Mouse (Mus musculus) forebrain, embryonic 16.5 days (tissue): ENCODE measurements around the gene C77080. TPM values are rescaled to one million over a fixed set of nuclear protein-coding genes. Genes with fewer than 3 reads are reported as not detected.
"Not testable (repeated sequence)": the region's sequence is repeated elsewhere in the genome, so short reads cannot be mapped to it uniquely, and the experiment has no call there.

Experiments
- ATAC-seq: fragments of 200-750 bp; cut with Nextera tagmentation; 2 replicates; pipeline ENCODE4 v1.8.0; 2017; ENCODE audit warnings: mild to moderate bottlenecking, moderate library complexity
- H3K27ac ChIP-seq: fragments of 300-500 bp; sonication (generic); 2 replicates; pipeline ENCODE4 v1.5.1; 2014; ENCODE audit warnings: low read length, control low read depth
- H3K27me3 ChIP-seq: fragments of 300-500 bp; sonication (generic); replicated peaks from 2 replicates; pipeline ENCODE4 v1.6.1; 2014; ENCODE audit warnings: low read length; ENCODE audit not compliant: control insufficient read depth, insufficient read depth
- H3K36me3 ChIP-seq: fragments of 300-500 bp; sonication (generic); 2 replicates; pipeline ENCODE4 v1.6.1; 2014; ENCODE audit not compliant: control insufficient read depth, insufficient read depth
- H3K4me1 ChIP-seq: fragments of 300-500 bp; sonication (generic); replicated peaks from 2 replicates; pipeline ENCODE4 v1.6.1; 2014; ENCODE audit warnings: low read length; ENCODE audit not compliant: control insufficient read depth, insufficient read depth
- H3K4me2 ChIP-seq: fragments of 300-500 bp; sonication (generic); 2 replicates; pipeline ENCODE4 v1.6.1; 2014; ENCODE audit warnings: mild to moderate bottlenecking, low read length, control low read depth
- H3K4me3 ChIP-seq: fragments of 300-500 bp; sonication (generic); replicated peaks from 2 replicates; pipeline ENCODE4 v1.5.1; 2014; ENCODE audit warnings: mild to moderate bottlenecking, low read length, control low read depth
- H3K9ac ChIP-seq: fragments of 300-500 bp; sonication (generic); replicated peaks from 2 replicates; pipeline ENCODE4 v1.6.1; 2014; ENCODE audit warnings: low read depth, low read length, control low read depth
- H3K9me3 ChIP-seq: fragments of 300-500 bp; sonication (generic); 2 replicates; pipeline ENCODE4 v1.6.1; 2016; ENCODE audit warnings: low read length; ENCODE audit not compliant: control insufficient read depth
- WGBS: fragments of 180-500 bp; shearing (Covaris S2); extraction: QIAGEN DNeasy Blood & Tissue Kit; methylation state at CpG from one replicate; pipeline ENCODE4 v1.1.7; 2014; 5-methylcytosine and 5-hydroxymethylcytosine counted together
- polyA plus RNA-seq: library from polyadenylated mRNA; unstranded; fragments of >200 nt; fragmentation: Nextera tagmentation; extraction: Ambion mirVana; gene quantifications from 2 replicates; pipeline ENCODE4 v1.2.1, GENCODE M21; 2015

Gene C77080
- polyA plus RNA-seq, 1 experiment from 2014 or later, result 4.7 TPM

GRCm38 (mm10) chr4:129219198-129219597, 42.0 kb downstream of the C77080 start:
- no peak overlapping the region for H3K27ac ChIP-seq
- H3K36me3 ChIP-seq, result peaks cover 27% of the 10 kb centered on the region
- no peaks in the 10 kb centered on the region for H3K27me3 ChIP-seq
- H3K9me3 ChIP-seq, result no peaks in the 10 kb centered on the region
- H3K4me1 ChIP-seq, result peaks cover 8% of the 10 kb centered on the region
- ATAC-seq, result no peak
- H3K9ac ChIP-seq, result no peak overlapping the region
- H3K4me2 ChIP-seq, result no peak overlapping the region
- WGBS, result 84% methylated on average over 10 of the region's 10 CpGs
- H3K4me3 ChIP-seq, result no peak overlapping the region

- peaks cover 6% of the 10 kb centered on the region for H3K4me1 ChIP-seq
- no peak overlapping the region for H3K27ac ChIP-seq
- ATAC-seq, result no peak
- H3K27me3 ChIP-seq, result no peaks in the 10 kb centered on the region
- H3K4me3 ChIP-seq, result no peak overlapping the region
- H3K36me3 ChIP-seq, result peaks cover 27% of the 10 kb centered on the region
- H3K4me2 ChIP-seq, result no peak overlapping the region
- no peak overlapping the region for H3K9ac ChIP-seq
- WGBS, result 79% methylated on average over 7 of the region's 7 CpGs
- no peaks in the 10 kb centered on the region for H3K9me3 ChIP-seq
These were observed 42.5 kb downstream of the C77080 start for GRCm38 (mm10) chr4:129218569-129219175.

- H3K4me2 ChIP-seq, H3K4me1 ChIP-seq, H3K4me3 ChIP-seq, H3K9me3 ChIP-seq, H3K27me3 ChIP-seq, H3K27ac ChIP-seq, H3K9ac ChIP-seq, ATAC-seq: not testable (repeated sequence)
- WGBS, result 72% methylated on average over 3 of the region's 3 CpGs
- peaks cover 41% of the 10 kb centered on the region for H3K36me3 ChIP-seq
These were observed 48.7 kb downstream of the C77080 start for GRCm38 (mm10) chr4:129212486-129212885.

GRCm38 (mm10) chr4:129211461-129211860, 49.7 kb downstream of the C77080 start:
- H3K27ac ChIP-seq, result no peak overlapping the region
- no peaks in the 10 kb centered on the region for H3K9me3 ChIP-seq
- no peak overlapping the region for H3K4me3 ChIP-seq
- no peak for ATAC-seq
- no peak overlapping the region for H3K4me2 ChIP-seq
- H3K36me3 ChIP-seq, result peaks cover 42% of the 10 kb centered on the region
- 73% methylated on average over 4 of the region's 4 CpGs for WGBS
- H3K9ac ChIP-seq, result no peak overlapping the region
- no peaks in the 10 kb centered on the region for H3K4me1 ChIP-seq
- H3K27me3 ChIP-seq, result no peaks in the 10 kb centered on the region

GRCm38 (mm10) chr4:129209504-129209903, 51.7 kb downstream of the C77080 start:
- H3K4me2 ChIP-seq, result no peak overlapping the region
- H3K4me1 ChIP-seq, result no peaks in the 10 kb centered on the region
- H3K36me3 ChIP-seq, result peaks cover 40% of the 10 kb centered on the region
- H3K4me3 ChIP-seq, result no peak overlapping the region
- WGBS, result 46% methylated on average over 7 of the region's 7 CpGs
- H3K9ac ChIP-seq, result no peak overlapping the region
- no peaks in the 10 kb centered on the region for H3K27me3 ChIP-seq
- H3K9me3 ChIP-seq, result no peaks in the 10 kb centered on the region
- H3K27ac ChIP-seq, result no peak overlapping the region
- no peak for ATAC-seq

- H3K27me3 ChIP-seq, result no peaks in the 10 kb centered on the region
- 96% methylated on average over 8 of the region's 8 CpGs for WGBS
- H3K9me3 ChIP-seq, result no peaks in the 10 kb centered on the region
- no peak overlapping the region for H3K4me2 ChIP-seq
- H3K27ac ChIP-seq, result no peak overlapping the region
- no peak overlapping the region for H3K9ac ChIP-seq
- peaks cover 45% of the 10 kb centered on the region for H3K36me3 ChIP-seq
- H3K4me1 ChIP-seq, result no peaks in the 10 kb centered on the region
- no peak overlapping the region for H3K4me3 ChIP-seq
- no peak for ATAC-seq
These were observed 54.4 kb downstream of the C77080 start for GRCm38 (mm10) chr4:129206792-129207191.

GRCm38 (mm10) chr4:129204655-129205054, 56.5 kb downstream of the C77080 start:
- Histone ChIP-seq H3K4me1 (no peaks in the 10 kb centered on the region), H3K36me3 (peaks cover 42% of the 10 kb centered on the region), H3K9me3 (no peaks in the 10 kb centered on the region), H3K27ac (no peak overlapping the region), H3K27me3 (no peaks in the 10 kb centered on the region), H3K4me2 (no peak overlapping the region), H3K4me3 (no peak overlapping the region), H3K9ac (no peak overlapping the region)
- 89% methylated on average over 10 of the region's 10 CpGs for WGBS
- ATAC-seq, result no peak

GRCm38 (mm10) chr4:129197514-129197913, 63.7 kb downstream of the C77080 start:
- 98% methylated on average over 6 of the region's 6 CpGs for WGBS
- Histone ChIP-seq H3K4me3 (no peak overlapping the region), H3K36me3 (peaks cover 28% of the 10 kb centered on the region), H3K9me3 (no peaks in the 10 kb centered on the region), H3K4me1 (no peaks in the 10 kb centered on the region), H3K27ac (no peak overlapping the region), H3K27me3 (no peaks in the 10 kb centered on the region), H3K9ac (no peak overlapping the region), H3K4me2 (no peak overlapping the region)
- no peak for ATAC-seq

- Histone ChIP-seq H3K27ac (no peak overlapping the region), H3K4me1 (peaks cover 14% of the 10 kb centered on the region), H3K4me3 (no peak overlapping the region), H3K9me3 (no peaks in the 10 kb centered on the region), H3K36me3 (peaks cover 16% of the 10 kb centered on the region), H3K4me2 (no peak overlapping the region), H3K9ac (no peak overlapping the region), H3K27me3 (no peaks in the 10 kb centered on the region)
- no peak for ATAC-seq
- 100% methylated on average over 1 of the region's 1 CpGs for WGBS
These were observed 66.9 kb downstream of the C77080 start for GRCm38 (mm10) chr4:129194280-129194679.

GRCm38 (mm10) chr4:129191691-129192090, 69.5 kb downstream of the C77080 start:
- H3K27ac ChIP-seq, result no peak overlapping the region
- WGBS, result 74% methylated on average over 5 of the region's 5 CpGs
- H3K36me3 ChIP-seq, result peaks cover 3% of the 10 kb centered on the region
- H3K4me3 ChIP-seq, result no peak overlapping the region
- H3K9me3 ChIP-seq, result no peaks in the 10 kb centered on the region
- no peak overlapping the region for H3K9ac ChIP-seq
- ATAC-seq, result no peak
- H3K4me1 ChIP-seq, result peaks cover 24% of the 10 kb centered on the region
- no peaks in the 10 kb centered on the region for H3K27me3 ChIP-seq
- H3K4me2 ChIP-seq, result no peak overlapping the region
